In genomic region chr4:45419051-45419450, GRCm38 (mm10) we compare ENCODE assay signal across 22 mouse cellular contexts. TPM values are rescaled to one million over a fixed set of nuclear protein-coding genes. Genes with fewer than 3 reads are reported as not detected.
DNase-seq lines count a peak whose midpoint lies in the region; ATAC-seq lines count a peak whose summit lies in the region.
"Had no signal": no experiment of that assay in that cellular context is flagged by ENCODE, and none has a peak within 500 bp of the region (broad histone marks: within the 10 kb centered on the region; RNA-seq: fewer than 3 reads in every experiment).

No protein-coding gene starts in this region.

- no peak for ATAC-seq in forebrain, embryonic 14.5 days
- peak; percentile 25; the same call in 1 of the 2 replicates for ATAC-seq in midbrain, embryonic 13.5 days
- ATAC-seq in forebrain, embryonic 15.5 days (replicated peaks), result no peak

- no peak overlapping the region for H3K4me2 ChIP-seq in forebrain, embryonic 14.5 days (ENCODE audit: low read length)
- H3K4me2 ChIP-seq in midbrain, embryonic 13.5 days (replicated peaks), result no peak overlapping the region
- no peak overlapping the region for H3K4me2 ChIP-seq in forebrain, embryonic 15.5 days (replicated peaks)
- H3K4me2 ChIP-seq: liver, embryonic 15.5 days; midbrain, embryonic 11.5 days had no signal

- no peak for DNase-seq in forebrain, embryonic 10.5 days (ENCODE audit: extremely low spot score, low spot score)
- no peak for DNase-seq in forebrain, embryonic 14.5 days (ENCODE audit: low spot score)
- no peak for DNase-seq in midbrain, embryonic 10.5 days (ENCODE audit: low spot score)
- DNase-seq in ES-CJ7 (ENCODE audit: low read depth, low spot score), result peak; percentile 51
- no peak for DNase-seq in spleen, adult 12 weeks (ENCODE audit: low spot score)
- no peak for DNase-seq in layer of hippocampus, postnatal 25 days (ENCODE audit: extremely low spot score in 1 of 2, low spot score in 1 of 2)
- DNase-seq: adrenal gland, adult 2 months had no signal

- H3K27me3 ChIP-seq in forebrain, embryonic 10.5 days (ENCODE audit: poor library complexity, severe bottlenecking), result peaks cover 8% of the 10 kb centered on the region; the same call in 1 of the 2 replicates
- no peaks in the 10 kb centered on the region for H3K27me3 ChIP-seq in forebrain, embryonic 14.5 days (replicated peaks; ENCODE audit: control insufficient read depth, insufficient read depth, low read length)
- H3K27me3 ChIP-seq in midbrain, embryonic 13.5 days, result peaks cover 10% of the 10 kb centered on the region; the same call in 1 of the 2 replicates
- peaks cover 28% of the 10 kb centered on the region for H3K27me3 ChIP-seq in midbrain, embryonic 10.5 days (ENCODE audit: low read depth, poor library complexity, severe bottlenecking)
- no peaks in the 10 kb centered on the region for H3K27me3 ChIP-seq in forebrain, embryonic 15.5 days
- H3K27me3 ChIP-seq: CH12.LX; heart, embryonic 12.5 days; intestine, embryonic 15.5 days; limb, embryonic 12.5 days had no signal

- H3K9ac ChIP-seq in forebrain, embryonic 14.5 days (ENCODE audit: low read length), result no peak overlapping the region
- H3K9ac ChIP-seq in midbrain, embryonic 13.5 days (replicated peaks), result no peak overlapping the region
- no peak overlapping the region for H3K9ac ChIP-seq in forebrain, embryonic 15.5 days (replicated peaks)
- H3K9ac ChIP-seq: heart, embryonic 12.5 days; intestine, embryonic 15.5 days; limb, embryonic 12.5 days; liver, embryonic 15.5 days; lung, embryonic 14.5 days; neural tube, embryonic 12.5 days had no signal

- WGBS in forebrain, embryonic 10.5 days, result 85% methylated on average over 4 of the region's 4 CpGs
- WGBS in forebrain, embryonic 14.5 days, result 75% methylated on average over 4 of the region's 4 CpGs
- 80% methylated on average over 4 of the region's 4 CpGs for WGBS in midbrain, embryonic 13.5 days
- 83% methylated on average over 4 of the region's 4 CpGs for WGBS in midbrain, embryonic 10.5 days
- 76% methylated on average over 4 of the region's 4 CpGs for WGBS in forebrain, embryonic 15.5 days

- H3K4me3 ChIP-seq in forebrain, embryonic 10.5 days, result no peak overlapping the region
- no peak overlapping the region for H3K4me3 ChIP-seq in forebrain, embryonic 14.5 days (ENCODE audit: low read depth, low read length)
- no peak overlapping the region for H3K4me3 ChIP-seq in midbrain, embryonic 13.5 days (replicated peaks)
- H3K4me3 ChIP-seq in midbrain, embryonic 10.5 days, result no peak overlapping the region
- no peak overlapping the region for H3K4me3 ChIP-seq in forebrain, embryonic 15.5 days
- H3K4me3 ChIP-seq: heart, adult 2 months; heart, embryonic 12.5 days; hindbrain, embryonic 10.5 days; intestine, embryonic 15.5 days; limb, embryonic 12.5 days; liver, embryonic 15.5 days; neural tube, embryonic 12.5 days had no signal

- H3K9me3 ChIP-seq in forebrain, embryonic 10.5 days, result no peaks in the 10 kb centered on the region
- H3K9me3 ChIP-seq in forebrain, embryonic 14.5 days (replicated peaks; ENCODE audit: control insufficient read depth, low read length), result no peaks in the 10 kb centered on the region
- no peaks in the 10 kb centered on the region for H3K9me3 ChIP-seq in midbrain, embryonic 13.5 days
- H3K9me3 ChIP-seq in midbrain, embryonic 10.5 days (replicated peaks), result no peaks in the 10 kb centered on the region
- no peaks in the 10 kb centered on the region for H3K9me3 ChIP-seq in forebrain, embryonic 15.5 days
- H3K9me3 ChIP-seq: heart, embryonic 12.5 days; hindbrain, embryonic 10.5 days; intestine, embryonic 15.5 days; limb, embryonic 12.5 days; liver, embryonic 15.5 days; neural tube, embryonic 12.5 days had no signal

- H3K4me1 ChIP-seq in forebrain, embryonic 10.5 days, result peaks cover 60% of the 10 kb centered on the region
- peaks cover 29% of the 10 kb centered on the region for H3K4me1 ChIP-seq in forebrain, embryonic 14.5 days (ENCODE audit: control insufficient read depth, insufficient read depth, low read length)
- peaks cover 37% of the 10 kb centered on the region for H3K4me1 ChIP-seq in midbrain, embryonic 13.5 days (replicated peaks)
- peaks cover 41% of the 10 kb centered on the region for H3K4me1 ChIP-seq in midbrain, embryonic 10.5 days
- H3K4me1 ChIP-seq in forebrain, embryonic 15.5 days, result peaks cover 48% of the 10 kb centered on the region

- H3K27ac ChIP-seq in forebrain, embryonic 10.5 days, result peak overlapping the region; percentile 40; the same call in 1 of the 2 replicates
- no peak overlapping the region for H3K27ac ChIP-seq in forebrain, embryonic 14.5 days (ENCODE audit: low read depth, low read length)
- H3K27ac ChIP-seq in midbrain, embryonic 13.5 days, result no peak overlapping the region
- no peak overlapping the region for H3K27ac ChIP-seq in midbrain, embryonic 10.5 days (replicated peaks)
- peak overlapping the region; percentile 53 for H3K27ac ChIP-seq in forebrain, embryonic 15.5 days (replicated peaks)
- H3K27ac ChIP-seq: gastrocnemius, adult 2 months; heart, adult 2 months; hindbrain, postnatal 0 days; intestine, embryonic 15.5 days; kidney, postnatal 0 days; limb, embryonic 12.5 days; liver, embryonic 15.5 days; neural tube, embryonic 12.5 days had no signal

- H3K36me3 ChIP-seq in forebrain, embryonic 10.5 days (replicated peaks), result no peaks in the 10 kb centered on the region; the same call in 1 of the 2 replicates
- H3K36me3 ChIP-seq in forebrain, embryonic 14.5 days (ENCODE audit: control insufficient read depth, insufficient read depth, low read length), result peaks cover 9% of the 10 kb centered on the region; the same call in 1 of the 2 replicates
- no peaks in the 10 kb centered on the region for H3K36me3 ChIP-seq in midbrain, embryonic 13.5 days
- no peaks in the 10 kb centered on the region for H3K36me3 ChIP-seq in midbrain, embryonic 10.5 days
- H3K36me3 ChIP-seq in forebrain, embryonic 15.5 days, result no peaks in the 10 kb centered on the region
- H3K36me3 ChIP-seq: hindbrain, embryonic 10.5 days; intestine, embryonic 15.5 days; neural tube, embryonic 12.5 days had no signal

RNA-seq across cellular contexts. Expression of gene Slc25a51, which starts 10.5 kb away (rescaled TPM):
- polyA plus RNA-seq in forebrain, embryonic 10.5 days (2016; fragmentation: Nextera tagmentation; extraction: Ambion mirVana), result 78.5 and 83.3 TPM in 2 replicates
- polyA plus RNA-seq in forebrain, embryonic 14.5 days (2014; fragmentation: Nextera tagmentation; extraction: Ambion mirVana), result 82.5 and 84.3 TPM in 2 replicates
- polyA plus RNA-seq in midbrain, embryonic 13.5 days (2015; fragmentation: Nextera tagmentation; extraction: Ambion mirVana), result 73.7 and 76.5 TPM in 2 replicates
- 78.3 and 80.1 TPM in 2 replicates for polyA plus RNA-seq in midbrain, embryonic 10.5 days (2016; fragmentation: Nextera tagmentation; extraction: Ambion mirVana)
- polyA plus RNA-seq in forebrain, embryonic 15.5 days (2015; fragmentation: Nextera tagmentation; extraction: Ambion mirVana), result 86.1 and 87.3 TPM in 2 replicates
- total RNA-seq in layer of hippocampus, postnatal 25 days (2021), result 100 to 1,000 TPM; 136 to 139 TPM

Comparison
In these comparisons a context has a peak if more than half of its experiments do, and no peak if none do; other contexts are left out.
1. H3K27ac ChIP-seq: peak in forebrain, embryonic 10.5 days (single experiment) and forebrain, embryonic 15.5 days (single experiment); none in forebrain, embryonic 14.5 days (single experiment), midbrain, embryonic 13.5 days (single experiment) and midbrain, embryonic 10.5 days (single experiment).